Mouse (Mus musculus): ENCODE data around the gene Vmn1r149.
"Not testable (repeated sequence)": the region's sequence is repeated elsewhere in the genome, so short reads cannot be mapped to it uniquely, and the experiment has no call there.

Gene Vmn1r149

DNA sequence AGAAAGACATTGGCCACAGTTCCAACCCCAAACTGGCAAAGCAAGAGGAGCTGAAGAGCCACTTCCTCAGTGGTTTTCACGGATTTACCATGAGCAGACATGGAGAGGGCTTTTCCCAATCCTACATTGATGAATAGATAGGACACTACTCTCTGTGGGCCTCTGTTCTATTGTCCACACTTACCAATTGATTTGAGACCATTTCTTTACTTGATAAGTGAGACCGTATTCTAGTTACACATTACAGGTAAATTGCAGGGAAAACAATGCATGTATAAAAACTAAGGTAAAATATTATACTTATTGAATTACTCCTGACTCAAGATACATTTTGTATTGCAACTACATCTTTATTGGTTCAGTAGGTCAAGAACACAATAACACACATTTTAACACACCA, at the start of gene Vmn1r149:
Gene Vmn1r149, minus strand, starts transcription at position 101 of the 400 bp plus-strand sequence.
- in situ Hi-C loops (cut with MboI) = not testable (repeated sequence)

DNA sequence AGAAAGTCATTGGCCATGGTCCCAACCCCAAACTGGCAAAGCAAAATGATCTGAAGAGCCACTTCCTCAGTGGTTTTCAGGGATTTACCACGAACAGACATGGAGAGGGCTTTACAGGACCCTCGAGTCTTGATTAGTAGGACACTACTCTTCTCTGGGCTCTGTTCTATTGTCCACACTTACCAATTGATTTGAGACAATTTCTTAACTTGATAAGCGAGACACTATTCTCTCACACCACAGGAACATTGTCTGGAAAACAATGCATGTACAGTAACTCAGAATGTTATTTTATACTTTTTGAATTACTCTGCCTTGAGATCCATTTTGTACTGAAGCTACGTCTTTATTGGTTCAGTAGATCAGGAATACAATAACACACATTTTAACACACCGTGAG, 25.9 kb upstream of the Vmn1r149 start, which contains the start of gene Gm10665:
Gene Gm10665, minus strand, starts transcription at position 101 of the 400 bp plus-strand sequence.
- in situ Hi-C loops (cut with MboI) = not testable (repeated sequence)

DNA sequence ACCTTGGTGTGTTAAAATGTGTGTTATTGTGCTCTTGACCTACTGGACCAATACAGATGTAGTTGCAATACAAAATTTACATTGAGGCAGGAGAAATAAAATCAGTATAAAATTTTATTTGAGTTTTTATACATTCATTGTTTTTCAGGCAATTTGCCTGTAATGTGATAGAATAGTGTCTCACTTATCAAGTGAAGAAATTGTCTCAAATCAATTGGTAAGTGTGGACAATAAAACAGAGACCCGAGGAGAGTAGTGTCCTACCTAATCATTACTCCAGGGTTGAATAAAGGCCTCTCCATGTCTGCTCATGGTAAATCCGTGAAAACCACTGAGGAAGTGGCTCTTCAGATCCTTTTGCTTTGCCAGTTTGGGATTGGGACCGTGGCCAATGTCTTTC, 24.7 kb downstream of the Vmn1r149 start, which contains the start of gene Vmn1r148:
Gene Vmn1r148, plus strand, starts transcription at position 301 of the 400 bp plus-strand sequence.
- in situ Hi-C loops (cut with MboI) = not testable (repeated sequence)
